Mouse (Mus musculus): ENCODE measurements around the gene Gm14139.
"Not testable (repeated sequence)": the region's sequence is repeated elsewhere in the genome, so short reads cannot be mapped to it uniquely, and the experiment has no call there.

The Gm14139 gene

DNA sequence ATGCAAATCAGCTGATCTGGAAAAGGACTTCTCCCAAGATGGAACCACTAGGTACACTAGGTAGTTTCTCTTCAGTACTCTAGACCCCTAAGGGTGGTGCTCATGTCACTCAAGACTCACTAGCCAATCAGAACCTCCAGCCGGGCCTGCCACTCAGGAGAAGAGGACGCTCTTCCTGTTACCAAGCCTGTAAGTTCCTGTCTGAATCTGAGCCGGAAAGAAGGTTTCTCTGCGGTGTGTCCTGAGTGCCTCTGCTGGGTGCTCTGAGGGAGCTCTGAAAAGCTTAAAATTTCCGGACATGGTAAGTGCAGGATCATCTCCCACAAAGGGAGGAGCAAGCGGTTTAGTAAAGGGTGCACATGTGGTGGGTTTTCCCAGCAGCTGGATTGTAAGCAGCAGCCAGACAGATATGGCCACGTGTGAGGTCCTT is at the start of gene Gm14139:
Gene Gm14139, plus strand, starts transcription at position 186 of the 430 bp plus-strand sequence.
- DNase-seq (ENCODE audit: low spot score in 2 of 2), result not testable (repeated sequence)

DNA sequence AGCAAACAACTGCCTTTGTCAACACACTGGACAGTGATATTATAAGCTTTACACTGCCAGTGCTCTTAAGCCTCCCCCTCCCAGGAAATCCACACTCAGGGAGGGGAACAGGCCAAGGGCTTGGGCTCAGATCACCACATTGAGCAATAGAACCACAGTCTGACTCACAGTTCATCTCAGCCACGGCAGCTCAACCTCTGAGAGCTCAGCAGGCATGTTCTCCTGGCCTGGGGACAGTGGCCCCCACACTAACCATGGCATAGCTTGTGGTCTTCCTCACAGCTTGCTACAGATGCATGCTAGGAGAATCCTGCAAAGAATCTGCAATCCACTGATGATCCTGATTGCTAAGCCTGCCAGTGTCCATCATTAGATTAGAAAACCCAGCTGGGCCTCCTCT is 49.6 kb upstream of the Gm14139 start:
- DNase-seq (ENCODE audit: low spot score in 2 of 2), result not testable (repeated sequence)

DNA sequence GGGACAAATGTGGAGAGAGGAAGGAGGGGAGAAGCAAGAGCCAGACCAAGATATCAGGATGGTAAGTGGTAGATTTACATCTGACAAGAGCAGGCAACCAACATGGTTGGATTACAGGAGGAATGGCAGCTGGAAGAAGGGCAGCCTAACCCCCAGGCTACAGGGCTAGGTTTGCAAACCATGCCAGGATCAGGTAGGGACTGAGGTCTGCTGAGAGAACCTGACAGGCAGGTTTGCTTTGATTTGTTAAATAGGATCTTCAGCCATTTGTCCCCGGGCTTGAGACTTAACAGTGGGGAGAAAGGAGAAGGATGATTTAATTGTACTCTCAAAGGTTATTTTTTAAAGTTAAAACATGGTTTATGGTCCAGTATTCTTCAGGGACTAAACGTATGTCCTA is 48.8 kb upstream of the Gm14139 start:
- no peak for DNase-seq (ENCODE audit: low spot score in 2 of 2)

DNA sequence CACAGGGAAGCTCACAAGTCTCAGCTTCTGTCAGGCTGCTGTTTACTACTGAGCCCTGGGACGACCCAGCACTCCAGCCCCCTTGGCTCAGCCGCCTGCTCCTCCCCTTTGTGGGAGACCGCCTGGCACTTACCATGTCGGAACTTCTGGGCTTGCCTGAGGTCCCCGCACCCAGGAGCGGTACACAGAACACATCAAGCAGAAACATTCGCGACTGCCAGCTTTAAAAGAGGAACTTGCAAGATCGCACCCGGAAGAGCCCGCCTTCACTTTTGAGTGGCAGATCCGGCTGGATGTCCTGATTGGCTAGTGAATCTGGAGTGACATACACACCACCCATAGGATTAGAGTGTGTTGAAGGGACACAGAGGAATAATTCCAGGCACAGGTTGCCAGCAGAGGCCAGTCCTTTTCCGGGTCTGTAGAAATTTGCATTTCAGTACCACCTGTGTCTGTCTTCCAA is 45.1 kb upstream of the Gm14139 start, which contains the start of gene Zfp120:
Gene Zfp120, minus strand, starts transcription at position 274 of the 463 bp plus-strand sequence.
- peak; percentile 85 to 94 for DNase-seq (ENCODE audit: low spot score in 2 of 2)

DNA sequence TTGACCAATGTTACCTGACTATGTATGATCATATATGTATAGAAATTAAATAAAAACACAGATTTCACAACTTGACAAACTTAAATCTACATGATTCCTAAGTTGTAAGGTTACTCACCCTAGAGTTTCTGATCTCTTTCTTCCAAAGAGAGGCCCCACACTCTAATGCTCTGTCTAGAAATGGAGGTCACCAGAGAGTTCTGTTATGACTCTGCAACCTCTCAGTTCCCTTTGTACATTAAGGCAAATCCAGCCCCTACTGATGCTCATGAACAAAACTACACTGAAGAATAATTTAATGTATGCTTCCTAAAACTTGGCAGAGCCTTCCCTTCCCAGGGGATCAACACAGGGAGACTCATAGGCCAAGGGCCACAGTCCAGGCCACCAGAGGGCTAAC is 14.9 kb upstream of the Gm14139 start:
- no peak for DNase-seq (ENCODE audit: low spot score in 2 of 2)

DNA sequence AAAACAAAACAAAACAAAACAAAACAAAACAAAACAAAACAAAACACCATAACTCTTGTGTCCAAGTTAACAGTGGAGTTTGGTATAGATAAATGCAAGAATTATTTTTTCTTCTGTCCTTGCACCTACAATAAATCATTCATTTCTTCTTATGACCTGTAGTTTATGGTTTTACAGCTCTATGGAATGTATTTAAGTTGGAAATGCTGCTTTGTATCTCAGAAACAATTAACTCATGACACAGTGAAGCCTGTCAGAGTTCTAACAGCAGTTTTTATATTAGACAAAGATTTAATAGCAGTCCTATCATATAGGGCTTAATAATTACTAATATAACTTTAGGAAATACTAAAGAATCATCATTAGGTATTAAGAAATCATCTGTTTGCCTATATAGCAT is 7.7 kb upstream of the Gm14139 start:
- DNase-seq (ENCODE audit: low spot score in 2 of 2), result no peak

DNA sequence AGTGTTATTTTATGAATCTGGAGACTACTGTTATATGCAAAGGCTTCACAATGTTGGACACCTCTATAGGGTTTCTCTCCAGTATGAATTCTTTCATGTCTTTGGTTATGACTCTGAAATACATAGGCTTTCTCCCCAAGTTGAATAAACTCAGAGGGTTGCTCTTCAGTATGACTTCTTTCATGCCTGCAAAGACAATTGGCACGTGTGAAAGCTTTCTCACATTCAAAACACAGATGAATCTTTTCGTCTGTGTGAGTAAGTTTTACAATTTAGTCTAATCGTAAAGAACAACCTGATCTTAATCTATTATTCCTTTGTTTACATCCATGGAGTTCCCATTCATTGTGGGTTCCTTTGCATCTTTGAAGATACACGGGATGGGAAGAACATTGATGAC is 2.0 kb upstream of the Gm14139 start, which contains the start of gene Gm10770:
Gene Gm10770, minus strand, starts transcription at position 101 of the 400 bp plus-strand sequence.
- not testable (repeated sequence) for DNase-seq (ENCODE audit: low spot score in 2 of 2)

DNA sequence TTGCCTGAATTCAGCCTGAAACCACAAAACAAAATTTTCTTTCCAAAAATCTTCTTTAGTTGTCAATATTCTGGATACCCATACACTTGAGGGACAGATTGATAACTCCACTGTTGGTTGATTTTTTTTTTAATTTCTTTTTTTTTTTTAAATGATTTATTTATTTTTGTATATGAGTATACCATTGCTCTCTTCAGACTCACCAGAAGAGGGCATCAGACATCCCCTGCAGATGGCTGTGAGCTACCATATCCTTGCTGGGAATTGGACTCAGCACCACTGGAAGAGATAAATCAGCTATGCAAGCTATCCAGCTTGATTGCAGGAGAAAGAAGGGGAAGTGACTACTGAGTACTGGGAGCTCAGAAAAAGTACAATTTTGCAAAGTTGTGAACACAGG is 509 bp upstream of the Gm14139 start:
- DNase-seq (ENCODE audit: low spot score in 2 of 2), result not testable (repeated sequence)

DNA sequence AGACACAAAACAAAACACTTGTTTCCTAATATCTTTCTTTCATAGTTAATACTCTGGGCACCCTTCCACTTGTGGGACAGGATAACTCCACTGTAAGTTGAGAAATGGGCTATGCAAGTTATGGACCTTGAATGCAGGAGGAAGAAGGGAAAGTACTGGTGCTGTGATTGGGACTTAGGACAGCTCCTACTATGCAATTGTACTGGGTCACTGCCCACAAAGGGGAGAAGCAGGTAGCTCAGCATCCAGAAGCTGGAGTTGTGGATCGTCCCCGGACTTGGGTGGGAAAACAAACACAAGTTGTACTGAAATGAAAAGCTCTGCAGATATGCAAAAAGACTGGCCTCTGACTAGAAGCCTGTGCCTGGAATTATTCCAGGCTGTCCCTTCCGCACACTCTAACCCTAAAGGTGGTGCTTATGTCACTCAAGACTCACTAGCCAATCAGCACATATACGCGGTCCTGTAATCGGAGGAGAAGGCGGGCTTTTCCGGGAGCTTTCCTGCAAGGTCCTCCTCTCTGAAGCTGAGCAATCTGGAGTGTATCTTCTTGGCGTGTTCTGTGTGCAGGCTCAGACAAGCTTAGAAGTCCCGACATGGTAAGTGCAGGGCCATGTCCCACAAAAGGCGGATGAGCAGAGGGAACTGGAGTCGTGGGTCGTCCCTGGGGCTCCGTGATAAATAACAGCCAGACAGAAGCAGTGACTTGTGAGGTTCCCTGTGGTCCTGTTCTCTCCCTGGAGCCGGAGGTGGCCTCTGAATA is 36.2 kb downstream of the Gm14139 start, which contains the start of gene Zfp937:
Gene Zfp937, plus strand, starts transcription at position 474 of the 763 bp plus-strand sequence.
- DNase-seq (ENCODE audit: low spot score in 2 of 2), result peak; percentile 82 to 87

DNA sequence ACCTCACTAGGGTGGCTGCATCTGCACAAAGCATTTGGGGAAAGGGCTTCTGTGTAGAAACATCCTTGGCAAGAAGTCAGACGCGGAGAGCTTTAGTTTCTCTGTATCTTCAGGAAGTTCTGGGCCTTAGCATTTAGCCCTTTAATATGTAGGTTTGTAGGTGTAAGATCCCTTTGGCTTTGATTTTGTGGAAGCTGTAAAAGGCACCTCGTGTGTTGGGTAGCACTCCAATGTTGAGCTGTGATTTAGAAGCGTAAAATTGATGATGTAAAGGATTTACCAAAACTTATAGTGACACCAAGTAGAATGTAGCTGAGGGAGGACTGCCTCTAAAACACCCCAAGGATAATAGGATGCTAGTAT is 36.8 kb downstream of the Gm14139 start:
- not testable (repeated sequence) for DNase-seq (ENCODE audit: low spot score in 2 of 2)

DNA sequence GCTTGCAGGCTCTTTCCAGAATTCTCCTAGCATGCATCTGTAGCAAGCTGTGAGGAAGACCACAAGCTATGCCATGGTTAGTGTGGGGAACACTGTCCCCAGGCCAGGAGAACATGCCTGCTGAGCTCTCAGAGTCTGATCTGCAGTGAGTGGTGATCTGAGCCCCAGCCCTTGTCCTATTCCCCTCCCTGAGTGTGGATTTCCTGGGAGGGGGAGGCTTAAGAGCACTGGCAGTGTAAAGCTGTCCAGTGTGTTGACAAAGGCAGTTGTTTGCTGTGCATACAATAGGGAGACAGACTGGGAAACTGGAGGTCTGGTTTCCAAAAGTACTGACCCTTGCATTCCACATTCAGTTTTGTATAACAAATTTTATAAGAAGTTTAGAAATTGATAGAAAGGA is 41.7 kb downstream of the Gm14139 start:
- DNase-seq (ENCODE audit: low spot score in 2 of 2), result not testable (repeated sequence)

Measured in right cerebral cortex, adult 2 months (tissue).